Mouse (Mus musculus): ENCODE data around the gene Vwa8.

- TF ChIP-seq EP300 (IDR thresholded peaks at IDR 0.05; ENCODE audit: low read depth) (no peak), CTCF (IDR thresholded peaks at IDR 0.05; ENCODE audit: low read depth) (no peak)
These were observed 309.3 kb downstream of the Vwa8 start for GRCm38 (mm10) chr14:79158219-79158521.
